Mouse (Mus musculus): ENCODE results near the gene Golga4. TPM values are rescaled to one million over a fixed set of nuclear protein-coding genes. Genes with fewer than 3 reads are reported as not detected.

The Golga4 gene
- total RNA-seq (2021) = 10 to 100 TPM; 69.2 to 98.9 TPM

DNA sequence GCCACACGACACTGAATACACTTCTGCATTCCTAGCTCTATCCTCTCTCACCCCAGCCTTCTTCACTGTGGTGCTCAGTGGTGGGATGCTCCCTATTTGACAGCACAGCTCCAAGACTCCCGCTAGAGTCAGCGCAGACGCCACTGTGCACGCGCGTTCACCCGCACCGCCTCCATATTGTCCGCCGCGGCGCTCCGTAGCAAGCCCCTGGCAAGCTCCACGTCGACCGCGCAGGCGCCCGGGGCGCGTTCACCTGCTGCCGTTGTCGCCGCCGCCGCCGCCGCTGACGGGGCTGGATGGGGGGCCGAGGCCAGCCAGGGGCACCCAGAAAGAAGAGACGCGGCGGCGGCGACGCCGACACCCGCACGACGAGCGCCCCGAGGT is at the start of gene Golga4:
Golga4 (plus strand) TSS at position 248 of the 384 bp plus-strand sequence.
- peak; percentile 94 to 95 for DNase-seq (ENCODE audit: extremely low spot score in 1 of 2, low spot score in 1 of 2)

DNA sequence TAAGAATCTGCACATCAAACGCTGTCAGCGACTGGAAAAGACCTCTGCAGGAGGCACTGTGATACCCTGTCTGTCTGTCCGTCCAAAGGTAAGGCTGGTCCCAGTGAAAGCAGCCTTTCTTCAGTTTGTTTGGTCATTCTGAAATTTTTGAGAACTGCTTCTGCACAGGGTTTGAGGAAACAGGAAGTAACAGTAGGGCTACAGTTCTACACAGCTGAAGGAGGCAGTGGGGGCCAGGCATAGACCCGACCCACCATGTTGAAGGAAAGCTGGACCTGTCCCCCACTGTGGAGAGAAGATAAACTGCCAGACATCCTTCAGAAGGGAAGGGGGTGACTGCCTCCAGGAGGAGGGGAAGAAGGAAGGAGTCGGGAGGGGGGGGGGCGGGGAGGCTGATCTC is 49.7 kb upstream of the Golga4 start:
- no peak for DNase-seq (ENCODE audit: extremely low spot score in 1 of 2, low spot score in 1 of 2)

DNA sequence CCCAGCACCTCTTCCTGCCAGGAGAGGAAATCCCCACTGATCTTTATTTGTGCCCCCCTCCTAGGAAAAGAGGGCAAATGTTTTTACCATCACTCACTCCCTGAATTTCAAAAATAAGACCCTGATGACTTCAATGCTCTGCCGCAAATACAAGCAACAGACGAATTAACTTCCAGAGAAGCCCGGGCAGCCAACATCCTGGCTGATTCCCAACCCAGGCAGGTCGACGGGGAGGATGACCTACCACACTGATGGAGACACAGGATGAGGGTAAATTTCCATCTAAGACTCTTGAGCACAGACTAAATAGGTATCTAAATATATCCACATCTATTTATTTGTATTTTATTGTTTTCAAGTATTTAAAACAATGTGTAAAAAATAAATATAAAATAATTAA is 48.0 kb upstream of the Golga4 start:
- DNase-seq (ENCODE audit: extremely low spot score in 1 of 2, low spot score in 1 of 2) = no peak

DNA sequence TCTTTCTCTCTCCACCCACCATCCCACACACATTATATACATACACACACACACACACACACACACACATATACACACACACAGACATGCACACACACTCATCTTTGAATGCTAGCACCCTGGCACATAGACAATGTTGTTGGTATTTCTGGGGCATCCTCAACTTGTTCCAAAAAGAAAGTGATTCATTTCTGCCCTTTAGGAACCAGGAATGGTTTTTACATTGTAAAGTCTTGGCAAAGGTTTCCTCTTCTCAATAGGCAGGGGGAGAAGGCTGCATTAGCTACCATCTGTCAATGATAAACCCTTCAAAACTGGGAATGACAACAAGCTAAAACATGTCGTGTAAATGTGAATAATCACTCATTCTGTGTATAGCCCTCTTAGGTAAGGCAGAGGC is 42.0 kb upstream of the Golga4 start:
- no peak for DNase-seq (ENCODE audit: extremely low spot score in 1 of 2, low spot score in 1 of 2)

DNA sequence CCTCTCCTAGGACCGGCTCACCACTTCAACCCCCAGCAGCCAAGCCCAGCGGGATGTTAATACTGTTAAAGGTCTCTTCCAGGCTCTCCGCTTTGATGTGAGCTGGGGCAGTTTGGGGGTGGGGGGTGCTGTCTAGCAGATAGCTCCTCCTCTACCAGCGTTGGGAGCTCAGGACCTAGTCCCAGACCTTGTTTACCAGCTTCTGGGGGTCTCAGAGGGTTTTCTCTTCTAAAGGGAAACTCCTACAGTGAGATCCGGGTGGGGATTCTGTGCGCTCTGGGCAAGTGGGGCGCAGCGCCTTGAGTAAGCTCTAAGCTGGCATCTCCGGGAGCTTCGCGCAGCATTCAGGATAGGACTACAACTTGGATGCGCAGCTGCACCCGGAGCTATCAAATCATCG is 37.8 kb upstream of the Golga4 start:
- DNase-seq (ENCODE audit: extremely low spot score in 1 of 2, low spot score in 1 of 2) = no peak

DNA sequence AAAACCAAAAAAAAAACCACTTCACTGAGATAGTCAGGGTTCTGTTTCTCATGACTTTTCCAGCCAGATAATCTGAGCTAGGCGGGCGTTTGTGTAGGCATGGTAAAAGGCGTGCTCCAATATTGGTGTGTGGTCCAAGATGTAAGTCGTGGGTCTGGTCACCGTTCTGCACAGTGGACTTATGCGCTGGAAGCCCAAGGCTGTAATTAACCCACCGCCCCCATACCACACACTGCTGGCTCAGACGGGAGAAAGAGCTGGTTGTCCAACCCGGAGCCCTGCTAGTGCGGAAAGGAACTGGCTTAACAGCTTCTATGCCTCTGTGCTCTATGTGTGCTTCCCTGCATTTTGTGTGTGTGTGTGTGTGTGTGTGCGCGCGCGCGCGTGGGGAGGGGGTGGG is 36.8 kb upstream of the Golga4 start:
- DNase-seq (ENCODE audit: extremely low spot score in 1 of 2, low spot score in 1 of 2) = no peak

DNA sequence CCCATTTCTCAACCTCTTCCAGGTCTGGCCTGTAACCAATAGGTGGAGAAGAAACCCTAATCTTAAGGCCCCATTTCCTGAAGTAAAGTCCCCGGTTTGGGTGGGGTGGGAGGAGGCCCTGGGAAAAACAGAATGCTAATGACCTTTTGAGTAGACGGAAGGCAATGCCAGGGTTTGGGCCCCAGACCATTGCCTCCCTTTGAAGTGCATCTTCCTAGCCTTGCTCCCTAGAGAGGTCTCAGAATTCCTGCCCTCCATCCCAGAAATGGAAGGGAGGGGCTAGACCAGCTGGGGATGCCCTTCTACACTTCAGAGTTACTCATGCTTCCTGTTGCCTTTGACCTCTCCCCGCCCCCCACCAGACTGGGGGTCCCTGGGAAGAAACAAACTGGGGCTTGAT is 34.8 kb upstream of the Golga4 start:
- DNase-seq (ENCODE audit: extremely low spot score in 1 of 2, low spot score in 1 of 2) = no peak

DNA sequence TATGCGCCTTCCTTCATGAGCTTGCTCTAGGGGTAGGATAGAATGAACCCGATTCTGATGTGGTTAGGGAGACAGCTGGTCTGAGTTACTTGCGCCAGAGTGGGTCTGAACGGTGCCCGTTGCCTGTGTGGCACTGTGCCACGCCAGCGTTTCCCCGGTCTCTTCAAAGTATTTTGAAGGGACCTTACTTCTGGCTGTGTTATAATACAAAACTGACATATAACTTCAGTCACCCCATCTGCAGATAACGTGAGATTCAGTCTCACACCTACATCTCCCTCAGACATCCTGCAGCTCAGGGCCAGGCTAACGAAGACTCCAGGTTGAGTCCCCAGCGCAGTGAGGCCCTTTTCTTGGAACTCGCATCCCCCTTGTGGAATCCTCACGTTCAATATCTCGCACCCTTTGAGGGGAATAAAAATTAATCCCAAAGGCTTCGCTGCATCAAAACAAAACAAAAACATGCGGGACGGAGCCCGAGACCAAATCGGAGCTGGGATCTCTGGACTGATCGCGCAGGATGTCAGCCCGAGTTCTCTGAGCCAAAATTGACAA is 29.8 kb upstream of the Golga4 start:
- no peak for DNase-seq (ENCODE audit: extremely low spot score in 1 of 2, low spot score in 1 of 2)

DNA sequence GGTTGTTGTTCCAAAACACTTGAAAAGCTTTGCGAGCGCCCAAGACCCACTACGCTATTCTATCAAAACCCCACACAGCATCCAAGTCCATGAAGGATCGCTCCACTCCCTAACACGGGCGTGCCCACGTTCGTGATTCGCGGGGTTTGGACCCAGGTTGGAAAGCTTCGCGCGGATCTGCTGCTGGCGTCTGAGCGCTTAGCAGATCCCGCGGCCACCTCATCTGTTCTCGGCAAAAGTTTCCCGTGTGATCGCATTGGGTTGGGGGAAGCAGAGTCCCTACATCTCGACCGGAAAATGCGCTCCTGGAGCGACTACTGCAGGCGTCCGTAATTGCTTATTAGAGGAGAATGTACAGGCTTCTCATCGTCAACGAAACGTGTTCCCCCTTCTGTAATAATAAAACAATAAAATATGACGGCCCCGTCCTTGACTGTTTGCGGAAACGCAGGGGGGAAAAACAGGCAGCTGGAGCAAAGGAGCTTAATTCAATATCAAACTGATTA is 29.2 kb upstream of the Golga4 start:
- no peak for DNase-seq (ENCODE audit: extremely low spot score in 1 of 2, low spot score in 1 of 2)

DNA sequence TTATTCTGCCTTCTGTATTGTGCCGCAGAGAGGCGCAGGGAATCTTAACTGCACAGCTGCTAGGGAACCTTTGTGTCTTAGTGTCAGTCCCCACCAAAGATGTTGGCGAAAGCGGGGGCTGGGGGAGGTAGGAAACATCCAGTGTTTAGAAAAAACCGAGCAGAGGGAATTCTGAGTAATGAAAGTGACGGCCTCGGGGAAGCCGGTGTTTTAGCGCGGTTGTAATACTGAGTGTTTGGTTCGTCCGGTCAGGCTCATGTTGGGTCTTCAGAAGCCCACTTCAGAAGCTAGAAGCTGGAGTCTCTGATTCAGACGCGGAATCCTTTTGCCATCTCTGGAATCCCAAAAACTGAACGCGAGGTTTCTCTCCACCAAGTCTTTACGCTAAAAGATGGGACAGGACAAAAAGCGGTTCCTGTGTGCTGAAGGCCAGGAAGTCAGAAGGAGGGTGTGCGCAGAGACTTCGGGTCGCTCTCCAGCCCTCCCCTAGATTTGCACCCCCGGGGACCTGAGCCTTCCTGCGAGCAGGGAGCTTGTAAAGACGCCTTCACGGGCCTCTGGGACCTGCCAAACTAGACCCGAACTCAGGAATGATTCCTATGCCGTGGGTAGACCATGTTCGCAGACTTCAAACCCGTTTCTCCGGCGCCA is 28.7 kb upstream of the Golga4 start:
- DNase-seq (ENCODE audit: extremely low spot score in 1 of 2, low spot score in 1 of 2) = no peak

DNA sequence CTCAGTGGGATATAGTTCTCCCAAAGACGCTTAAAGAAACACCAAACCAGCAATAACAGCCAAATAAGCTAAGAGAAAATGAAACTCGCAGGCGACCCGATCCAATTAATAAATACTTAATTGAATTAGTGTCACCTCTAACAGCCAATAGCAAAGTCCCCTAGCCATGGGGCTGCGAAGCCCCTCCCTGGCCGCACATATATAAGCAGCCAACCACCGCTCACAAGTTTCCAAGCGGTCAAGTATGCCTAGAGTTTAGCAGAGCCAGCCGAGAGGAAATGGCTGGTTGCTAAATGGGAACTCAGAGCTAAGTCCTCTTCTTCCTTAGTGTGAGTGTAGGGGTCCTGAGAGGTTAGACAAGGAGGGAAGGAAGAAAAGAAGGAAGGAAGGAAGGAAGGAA is 28.1 kb upstream of the Golga4 start, which contains the start of gene Eomes:
Eomes (plus strand) TSS at position 252 of the 400 bp plus-strand sequence.
- DNase-seq (ENCODE audit: extremely low spot score in 1 of 2, low spot score in 1 of 2) = no peak

DNA sequence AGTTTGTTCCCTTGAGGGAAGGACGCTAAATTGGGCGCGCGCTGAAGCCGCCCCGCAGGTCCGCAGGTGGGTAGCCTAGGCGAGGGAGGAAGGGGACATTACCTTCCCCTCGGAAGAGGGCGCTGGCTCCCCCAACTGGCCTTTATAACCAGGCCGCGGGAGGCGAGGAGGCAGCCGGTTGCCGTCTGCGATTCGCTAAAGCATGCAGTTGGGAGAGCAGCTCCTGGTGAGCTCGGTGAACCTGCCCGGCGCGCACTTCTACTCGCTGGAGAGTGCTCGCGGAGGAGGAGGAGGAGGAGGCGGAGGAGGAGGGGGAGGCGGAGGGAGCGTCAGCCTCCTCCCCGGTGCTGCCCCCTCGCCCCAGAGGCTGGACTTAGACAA is 27.6 kb upstream of the Golga4 start:
- no peak for DNase-seq (ENCODE audit: extremely low spot score in 1 of 2, low spot score in 1 of 2)

DNA sequence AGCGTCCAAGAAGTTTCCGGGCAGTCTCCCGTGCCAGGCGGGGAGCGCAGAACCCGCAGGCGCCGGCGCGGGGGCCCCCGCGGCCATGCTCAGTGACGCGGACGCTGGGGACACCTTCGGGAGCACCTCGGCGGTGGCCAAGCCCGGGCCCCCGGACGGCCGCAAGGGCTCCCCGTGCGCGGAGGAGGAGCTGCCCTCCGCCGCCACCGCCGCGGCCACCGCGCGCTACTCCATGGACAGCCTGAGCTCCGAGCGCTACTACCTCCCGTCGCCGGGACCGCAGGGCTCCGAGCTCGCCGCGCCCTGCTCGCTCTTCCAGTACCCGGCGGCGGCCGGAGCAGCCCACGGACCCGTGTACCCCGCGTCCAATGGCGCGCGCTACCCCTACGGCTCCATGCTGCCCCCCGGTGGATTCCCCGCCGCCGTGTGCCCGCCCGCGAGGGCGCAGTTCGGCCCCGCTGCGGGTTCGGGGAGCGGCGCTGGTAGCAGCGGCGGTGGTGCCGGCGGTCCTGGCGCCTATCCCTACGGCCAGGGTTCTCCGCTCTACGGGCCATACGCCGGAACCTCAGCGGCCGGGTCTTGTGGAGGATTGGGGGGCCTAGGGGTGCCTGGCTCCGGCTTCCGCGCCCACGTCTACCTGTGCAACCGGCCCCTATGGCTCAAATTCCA is 27.1 kb upstream of the Golga4 start:
- no peak for DNase-seq (ENCODE audit: extremely low spot score in 1 of 2, low spot score in 1 of 2)

DNA sequence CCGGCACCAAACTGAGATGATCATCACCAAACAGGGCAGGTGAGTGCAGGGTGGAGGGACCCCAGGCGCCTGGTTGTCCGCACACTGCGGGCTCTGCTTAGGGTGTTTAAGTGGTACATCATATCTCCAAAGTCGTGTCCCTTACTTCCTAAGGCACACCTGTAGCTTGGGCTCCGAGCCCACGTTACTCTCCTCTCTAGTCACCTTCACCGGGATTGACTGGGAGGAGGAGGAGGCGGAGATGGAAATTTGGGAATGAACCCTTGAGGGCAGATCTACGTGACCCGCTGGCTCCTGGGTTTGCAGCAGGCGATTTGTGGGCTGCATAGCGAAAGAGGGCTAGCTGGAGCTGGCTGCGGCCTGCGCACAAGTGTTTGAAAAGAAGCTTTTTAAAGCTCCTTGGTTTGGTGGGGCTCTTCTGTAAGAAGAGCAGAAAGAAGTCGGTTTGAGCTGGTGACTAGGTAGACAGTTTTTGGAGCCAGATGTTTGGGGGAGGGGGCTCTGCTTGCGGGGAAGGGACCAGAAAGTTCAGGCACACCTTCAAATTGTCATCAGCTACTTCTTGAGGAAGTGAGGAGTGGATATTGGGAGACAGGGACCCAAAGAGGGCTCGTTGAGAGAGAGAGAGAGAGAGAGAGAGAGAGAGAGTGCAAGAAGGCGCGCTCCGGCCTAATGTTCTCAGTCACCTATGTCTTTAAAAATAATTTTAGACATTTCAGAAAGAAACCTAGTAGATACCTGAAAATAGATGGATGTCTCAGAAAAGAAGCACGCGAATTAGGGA is 26.4 kb upstream of the Golga4 start:
- DNase-seq (ENCODE audit: extremely low spot score in 1 of 2, low spot score in 1 of 2) = no peak

DNA sequence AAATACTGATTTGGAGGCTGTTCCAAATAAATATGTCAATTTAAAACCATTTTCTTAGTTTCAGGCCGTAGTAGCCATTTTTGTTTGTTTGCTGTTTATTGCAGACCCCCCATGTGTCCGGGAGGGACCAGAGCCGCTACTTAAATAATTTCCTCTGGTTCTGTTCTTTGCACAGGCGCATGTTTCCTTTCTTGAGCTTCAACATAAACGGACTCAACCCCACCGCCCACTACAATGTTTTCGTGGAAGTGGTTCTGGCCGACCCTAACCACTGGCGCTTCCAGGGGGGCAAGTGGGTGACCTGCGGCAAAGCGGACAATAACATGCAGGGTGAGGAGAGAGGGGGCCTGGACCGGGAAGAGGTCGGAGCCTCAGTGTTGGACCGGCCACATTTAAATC is 25.8 kb upstream of the Golga4 start:
- no peak for DNase-seq (ENCODE audit: extremely low spot score in 1 of 2, low spot score in 1 of 2)

DNA sequence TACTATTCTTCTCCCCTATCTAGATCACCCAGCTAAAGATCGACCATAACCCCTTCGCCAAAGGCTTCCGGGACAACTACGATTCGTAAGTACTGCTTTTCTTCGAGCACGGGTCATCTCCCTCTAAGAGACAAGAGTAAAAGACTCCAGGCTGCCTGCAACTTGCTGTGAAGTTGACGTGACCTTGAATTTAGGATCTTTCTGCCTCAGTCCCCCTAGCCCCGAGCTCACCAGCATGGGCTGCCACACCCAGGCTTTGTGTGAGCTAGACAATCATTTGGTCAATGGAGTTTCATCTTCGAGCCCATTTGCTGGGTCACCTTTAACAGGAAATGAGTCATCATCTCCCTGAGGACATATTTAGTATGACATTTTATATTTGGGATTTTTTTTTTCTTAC is 23.9 kb upstream of the Golga4 start:
- no peak for DNase-seq (ENCODE audit: extremely low spot score in 1 of 2, low spot score in 1 of 2)

DNA sequence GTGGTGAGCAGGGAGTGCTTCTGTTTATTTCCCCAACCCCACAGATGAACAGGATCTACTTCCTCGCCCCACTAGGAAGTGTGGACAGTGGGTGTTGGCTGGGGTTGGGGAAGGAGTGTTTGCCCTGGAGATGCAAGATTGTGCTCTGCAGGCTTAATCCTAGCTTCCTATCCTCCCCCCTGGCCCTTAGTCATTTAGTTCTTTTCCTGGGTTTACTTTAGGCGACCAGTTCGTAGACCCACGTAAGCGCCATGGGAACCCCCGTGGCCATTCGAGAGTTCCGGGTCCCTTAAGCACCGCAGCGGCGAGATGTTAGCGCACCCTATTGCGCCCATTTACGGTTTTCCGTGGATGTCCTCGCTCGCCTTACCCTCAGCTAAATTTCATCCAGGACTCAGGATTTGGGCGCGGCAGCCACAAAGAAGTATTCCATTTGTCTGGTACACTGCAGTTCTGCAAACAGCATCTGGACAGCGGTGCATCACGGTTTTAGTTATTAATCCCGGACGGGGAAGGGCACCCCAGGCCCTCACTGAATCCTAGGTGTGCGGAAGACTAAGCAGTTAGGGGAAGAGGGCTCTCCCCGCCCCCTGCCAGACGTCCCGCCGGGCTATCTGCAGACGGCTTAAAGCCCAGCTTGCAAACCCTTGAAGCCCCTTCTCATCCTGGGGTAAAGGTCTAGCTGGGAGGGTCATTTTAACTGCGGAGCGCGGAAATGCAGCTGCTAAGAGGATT is 19.5 kb upstream of the Golga4 start:
- DNase-seq (ENCODE audit: extremely low spot score in 1 of 2, low spot score in 1 of 2) = no peak

DNA sequence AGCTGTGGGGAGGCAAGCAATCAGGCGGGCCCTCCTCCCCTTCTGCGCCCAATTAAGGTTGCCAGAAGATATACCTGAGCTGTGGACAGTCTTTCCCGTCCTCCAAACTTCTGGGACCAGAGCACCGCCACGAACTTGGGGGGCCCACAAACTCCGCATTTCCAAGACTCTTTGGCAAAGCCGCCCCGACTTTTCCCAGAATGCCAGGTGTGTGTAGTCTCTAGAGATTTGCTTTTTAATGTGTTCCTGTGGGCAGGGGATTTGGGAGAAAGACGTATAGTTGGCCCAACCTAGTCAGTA is 19.0 kb upstream of the Golga4 start:
- DNase-seq (ENCODE audit: extremely low spot score in 1 of 2, low spot score in 1 of 2) = no peak

DNA sequence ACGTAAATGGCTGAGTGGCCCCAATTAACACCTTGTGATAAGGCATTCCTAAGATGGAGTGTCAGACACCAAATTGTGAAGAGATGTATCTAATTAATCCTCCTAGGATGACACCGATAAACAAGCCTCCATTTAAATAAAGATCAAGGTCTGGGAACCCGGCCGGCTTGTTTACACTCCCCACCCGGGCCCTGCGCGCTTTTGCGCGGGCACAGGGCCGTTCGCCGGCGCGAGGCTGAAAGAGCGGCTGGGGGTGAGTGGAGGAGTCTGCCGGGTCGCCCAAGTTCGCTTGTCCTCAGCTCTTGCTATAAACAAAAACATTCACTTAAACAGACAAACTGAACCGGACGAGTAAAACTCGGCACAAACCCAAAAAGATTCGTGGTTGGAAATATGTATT is 18.4 kb upstream of the Golga4 start:
- no peak for DNase-seq (ENCODE audit: extremely low spot score in 1 of 2, low spot score in 1 of 2)

DNA sequence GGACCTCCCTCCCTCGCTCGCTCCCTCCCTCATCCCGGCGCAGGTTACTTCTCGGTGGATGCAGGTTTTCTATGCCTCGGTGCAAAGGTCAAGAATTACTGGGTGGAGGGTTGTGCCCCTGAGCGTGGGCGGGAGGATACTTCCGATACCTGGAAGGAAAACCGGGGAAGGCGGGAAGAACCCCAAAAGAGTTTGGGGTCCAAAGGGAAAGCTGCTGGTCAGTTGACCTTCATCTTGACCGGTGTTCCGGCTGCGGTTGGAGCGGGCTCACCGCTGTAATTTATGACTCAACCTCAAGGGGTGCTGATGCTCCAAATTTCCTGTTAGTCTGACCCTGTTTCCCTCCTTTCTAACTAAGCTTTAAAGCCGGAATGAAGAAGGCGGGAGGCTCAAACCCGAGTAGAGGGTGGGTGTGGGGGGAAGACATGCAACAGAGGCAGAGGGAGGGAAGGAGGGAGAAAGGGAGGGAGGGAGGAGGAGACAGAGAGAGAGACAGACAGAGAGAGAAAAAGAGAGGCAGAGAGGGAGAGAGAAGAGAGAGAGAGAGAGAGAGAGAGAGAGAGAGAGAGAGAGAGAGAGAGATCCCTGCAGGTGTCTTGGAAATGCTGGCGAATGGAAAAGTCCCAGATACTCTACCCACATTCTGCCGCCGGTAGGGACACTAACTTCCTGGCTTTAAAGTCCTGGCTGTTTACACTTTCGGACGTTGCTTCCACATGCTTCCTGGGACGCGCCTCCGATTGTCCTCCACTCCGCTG is 17.8 kb upstream of the Golga4 start:
- no peak for DNase-seq (ENCODE audit: extremely low spot score in 1 of 2, low spot score in 1 of 2)

Data from layer of hippocampus, postnatal 25 days (tissue).